Mouse (Mus musculus): Measurements from ENCODE around the gene Gm29735.
"Not testable (repeated sequence)": the region's sequence is repeated elsewhere in the genome, so short reads cannot be mapped to it uniquely, and the experiment has no call there.

- TF ChIP-seq MYOD1 (IDR thresholded peaks at IDR 0.05; ENCODE audit: control insufficient read depth, insufficient read length, low read depth); CTCF (IDR thresholded peaks at IDR 0.05; ENCODE audit: control insufficient read depth, insufficient read depth, insufficient read length): not testable (repeated sequence)
Measured at GRCm38 (mm10) chr7:142135934-142136333, 21.0 kb downstream of the Gm29735 start, which contains the start of gene Gm39115.
